Mouse (Mus musculus): Measurements from ENCODE around the gene Sept14.

Sept14 gene

GRCm38 (mm10) chr5:129669453-129670035 is 38.8 kb downstream of the Sept14 start:
- no peak for DNase-seq (ENCODE audit: low spot score)

- DNase-seq (ENCODE audit: low spot score), result peak; percentile 18
Measured at GRCm38 (mm10) chr5:129667851-129668250, 40.5 kb downstream of the Sept14 start.

DNA sequence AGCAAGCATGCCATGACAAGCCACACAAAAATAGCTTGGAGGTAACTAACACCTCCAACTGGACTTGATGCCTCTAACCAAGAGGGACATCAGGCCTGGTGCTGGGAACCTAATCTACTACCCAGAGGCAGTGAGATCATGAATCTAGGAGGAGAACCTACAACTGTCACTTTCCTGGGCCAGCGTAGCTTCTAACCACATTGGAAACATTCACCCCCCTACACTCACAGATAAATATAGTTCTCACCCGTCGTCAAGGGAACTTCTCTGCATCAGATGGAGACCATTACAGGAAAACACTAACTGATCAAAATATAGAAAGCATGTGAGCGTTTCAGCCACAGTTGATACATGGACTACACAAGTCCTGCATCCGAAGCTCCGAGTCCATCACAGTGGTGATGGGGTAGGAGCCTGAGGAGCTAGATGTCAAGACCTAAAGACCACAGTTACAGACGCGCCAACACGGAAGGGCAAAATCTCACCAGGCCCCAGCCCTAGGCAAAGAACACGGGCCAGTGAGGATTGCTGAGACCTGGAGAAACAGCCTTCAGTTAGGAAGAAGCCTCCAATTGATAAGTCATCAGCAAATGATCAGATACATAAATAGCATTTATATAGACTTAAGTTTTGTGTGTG is 41.9 kb downstream of the Sept14 start:
- DNase-seq (ENCODE audit: low spot score), result no peak

DNA sequence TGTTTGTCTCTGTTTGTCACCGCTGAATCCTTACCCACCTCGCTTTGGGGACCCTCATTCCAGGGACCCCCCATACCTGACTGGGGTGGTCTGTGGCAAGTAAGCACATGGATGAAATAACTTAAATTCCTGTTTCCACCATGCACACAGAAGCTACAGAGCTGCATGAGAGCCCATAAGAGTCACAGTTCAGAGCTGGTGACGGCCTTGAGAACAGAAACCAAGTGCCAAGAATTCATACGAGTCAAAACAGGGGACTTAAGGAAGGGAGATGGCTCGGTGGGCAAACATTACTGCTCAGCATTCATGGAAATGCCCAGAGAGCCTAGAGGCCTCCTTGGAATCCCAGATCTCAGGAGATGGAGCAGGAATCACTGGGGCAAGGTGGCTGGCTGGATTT is 44.2 kb downstream of the Sept14 start:
- no peak for DNase-seq (ENCODE audit: low spot score)

- no peak for DNase-seq (ENCODE audit: low spot score)
Measured at GRCm38 (mm10) chr5:129657931-129658330, 50.4 kb downstream of the Sept14 start.

DNA sequence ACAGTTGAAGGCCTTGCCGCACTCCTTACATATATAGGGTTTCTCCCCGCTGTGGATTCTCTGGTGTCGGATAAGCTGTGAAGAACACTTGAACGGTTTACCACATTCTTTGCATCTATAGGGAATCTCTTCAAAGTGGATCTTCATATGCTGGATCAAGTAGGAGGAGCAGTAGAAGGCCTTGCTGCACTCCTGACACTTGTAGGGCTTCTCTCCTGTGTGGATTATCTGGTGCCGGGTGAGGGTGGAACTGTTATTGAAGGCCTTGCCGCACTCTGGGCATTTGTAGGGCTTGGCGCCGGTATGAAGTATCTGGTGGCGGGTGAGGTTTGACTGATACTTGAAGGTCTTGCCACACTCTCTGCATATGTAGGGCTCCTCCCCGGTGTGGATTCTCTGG is 51.3 kb downstream of the Sept14 start:
- DNase-seq (ENCODE audit: low spot score), result no peak

DNA sequence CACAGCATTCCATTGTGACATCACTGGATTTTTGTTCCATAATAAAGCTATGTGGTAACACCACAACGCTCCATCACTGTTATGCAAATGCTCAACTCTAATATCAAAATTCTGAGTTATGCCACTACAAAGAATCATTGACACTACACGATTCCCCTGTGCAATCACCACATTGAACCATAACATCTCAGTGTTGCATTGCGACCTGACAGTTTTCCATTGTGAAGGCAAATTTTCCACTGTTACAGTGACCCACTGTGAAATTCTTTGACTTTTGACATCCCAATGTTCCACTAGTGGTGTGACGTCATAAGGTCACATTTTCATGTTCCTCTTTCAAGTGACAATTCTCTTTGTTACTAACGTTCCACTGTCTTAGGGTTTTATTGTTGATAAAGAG is 57.5 kb downstream of the Sept14 start:
- DNase-seq (ENCODE audit: low spot score), result no peak
